Mouse (Mus musculus): ENCODE data around the gene Ppp1ca. TPM values are rescaled to one million over a fixed set of nuclear protein-coding genes. Genes with fewer than 3 reads are reported as not detected.

Ppp1ca gene
- polyA plus RNA-seq, 1 experiment from 2014 or later, result 757 TPM

DNA sequence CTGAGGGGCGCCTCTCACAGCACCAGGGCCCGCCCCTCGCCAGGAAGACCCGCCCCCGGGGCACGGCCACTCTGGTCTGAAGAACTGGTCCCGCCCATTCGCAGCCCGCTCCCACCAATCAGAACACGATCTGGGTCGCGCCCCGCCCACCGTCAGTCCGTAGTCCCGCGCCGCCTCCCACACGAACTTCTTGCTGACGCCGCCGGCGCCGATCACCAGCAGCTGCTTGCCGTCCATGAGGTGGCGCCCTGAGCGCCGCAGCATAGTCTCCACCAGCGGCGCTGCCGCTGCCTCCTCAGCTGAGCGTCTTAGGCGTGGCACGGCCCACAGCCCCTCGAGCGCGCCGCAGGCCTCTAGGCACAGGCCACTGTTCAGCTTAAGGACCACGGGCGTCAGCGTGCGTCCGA, 22.5 kb upstream of the Ppp1ca start:
- Histone ChIP-seq H3K4me2 (ENCODE audit: low read length) (peak overlapping the region; percentile 91), H3K27me3 (ENCODE audit: control insufficient read depth, insufficient read depth, low read length) (no peaks in the 10 kb centered on the region), H3K9ac (ENCODE audit: low read length) (peak overlapping the region; percentile 86), H3K4me1 (ENCODE audit: control insufficient read depth in 2 of 2, insufficient read depth in 2 of 2, low read length in 2 of 2) (peaks cover 29 to 50% of the 10 kb centered on the region in 2 experiments), H3K36me3 (ENCODE audit: control insufficient read depth, insufficient read depth, low read length) (no peaks in the 10 kb centered on the region), H3K4me3 (ENCODE audit: control insufficient read depth in 1 of 2, insufficient read depth in 1 of 2, low read depth in 1 of 2, low read length in 2 of 2) (peak overlapping the region; percentile 46), H3K9me3 (ENCODE audit: control insufficient read depth, low read length) (no peaks in the 10 kb centered on the region), H3K27ac (replicated peaks in 1 of 2; ENCODE audit: control insufficient read depth in 1 of 2, insufficient read depth in 1 of 2, low read depth in 2 of 2, low read length in 2 of 2) (peak overlapping the region; percentile 74 to 92)
- ATAC-seq (ENCODE audit: insufficient number of reproducible peaks, insufficient read depth, low FRiP score, low read depth), result peak; percentile 89
- under 1% methylated on average over 43 of the region's 43 CpGs for WGBS

DNA sequence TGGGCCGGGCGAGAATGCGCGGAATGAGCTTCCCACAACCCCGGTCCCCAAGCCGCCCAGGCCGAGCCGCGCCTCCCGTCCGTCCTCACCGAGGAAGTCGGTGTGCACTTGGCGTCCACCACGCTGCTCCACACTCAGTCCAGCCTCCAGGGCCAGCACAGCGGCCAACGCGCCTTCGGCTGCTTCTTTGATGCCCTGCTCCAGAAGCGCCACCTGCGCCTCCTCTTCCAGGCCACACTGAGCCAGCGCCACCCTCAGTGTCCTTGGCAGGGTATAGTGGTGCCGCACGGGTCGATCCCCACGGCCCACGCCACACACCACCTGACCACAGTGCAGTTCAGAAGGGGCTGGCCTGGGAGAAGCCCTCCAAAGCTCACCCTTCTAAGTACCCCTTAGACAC, 22.1 kb upstream of the Ppp1ca start:
- Histone ChIP-seq H3K4me1 (ENCODE audit: control insufficient read depth in 2 of 2, insufficient read depth in 2 of 2, low read length in 2 of 2) (peaks cover 29 to 50% of the 10 kb centered on the region in 2 experiments), H3K27me3 (ENCODE audit: control insufficient read depth, insufficient read depth, low read length) (no peaks in the 10 kb centered on the region), H3K9ac (ENCODE audit: low read length) (peak overlapping the region; percentile 86), H3K4me3 (ENCODE audit: control insufficient read depth in 1 of 2, insufficient read depth in 1 of 2, low read depth in 1 of 2, low read length in 2 of 2) (peak overlapping the region; percentile 46), H3K27ac (replicated peaks in 1 of 2; ENCODE audit: control insufficient read depth in 1 of 2, insufficient read depth in 1 of 2, low read depth in 2 of 2, low read length in 2 of 2) (peak overlapping the region; percentile 74 to 92), H3K4me2 (ENCODE audit: low read length) (peak overlapping the region; percentile 91), H3K9me3 (ENCODE audit: control insufficient read depth, low read length) (no peaks in the 10 kb centered on the region), H3K36me3 (ENCODE audit: control insufficient read depth, insufficient read depth, low read length) (no peaks in the 10 kb centered on the region)
- WGBS, result 7% methylated on average over 27 of the region's 27 CpGs
- ATAC-seq (ENCODE audit: insufficient number of reproducible peaks, insufficient read depth, low FRiP score, low read depth), result peak; percentile 3; the same call in 1 of the 2 replicates

DNA sequence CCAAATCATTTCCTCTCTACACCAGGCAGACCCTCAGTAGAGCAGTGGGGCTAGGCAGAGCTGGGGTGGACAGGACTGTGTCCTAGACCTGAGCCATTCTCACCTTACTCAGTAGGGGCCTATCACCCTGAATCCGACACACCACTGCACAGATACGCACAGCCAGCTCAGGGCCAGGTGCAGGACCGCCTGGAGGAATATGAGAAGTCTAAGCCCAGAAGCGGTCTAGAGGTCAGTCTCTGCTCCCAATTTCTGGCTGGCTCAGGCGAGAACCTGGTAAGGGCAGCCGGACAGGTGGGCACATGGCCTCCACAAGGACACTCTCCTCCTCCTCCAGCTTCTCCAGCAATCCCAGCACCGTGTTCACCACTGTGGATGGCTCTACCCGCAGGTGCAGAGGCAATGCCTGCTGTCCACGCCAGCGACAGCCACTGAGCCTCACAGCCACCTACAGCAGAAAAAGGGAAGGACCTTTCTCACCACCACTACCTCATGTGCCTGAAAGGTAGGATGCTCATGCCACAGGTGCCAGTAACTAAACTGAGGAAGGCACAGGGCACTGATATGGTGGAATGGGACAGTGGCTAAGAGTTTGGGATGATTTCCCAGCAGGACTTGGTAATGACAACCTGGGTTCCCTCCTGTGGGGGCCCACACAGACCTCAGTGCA, 21.0 kb upstream of the Ppp1ca start:
- no peaks in the 10 kb centered on the region for H3K9me3 ChIP-seq (ENCODE audit: control insufficient read depth, low read length)
- peaks cover 38 to 60% of the 10 kb centered on the region in 2 experiments for H3K4me1 ChIP-seq (ENCODE audit: control insufficient read depth in 2 of 2, insufficient read depth in 2 of 2, low read length in 2 of 2)
- no peaks in the 10 kb centered on the region for H3K27me3 ChIP-seq (ENCODE audit: control insufficient read depth, insufficient read depth, low read length)
- peak overlapping the region; percentile 57 to 92; a peak in 3 of 4 replicates for H3K27ac ChIP-seq (replicated peaks in 1 of 2; ENCODE audit: control insufficient read depth in 1 of 2, insufficient read depth in 1 of 2, low read depth in 2 of 2, low read length in 2 of 2)
- peak overlapping the region; percentile 26; the same call in 1 of the 2 replicates for H3K4me2 ChIP-seq (ENCODE audit: low read length)
- H3K9ac ChIP-seq (ENCODE audit: low read length), result peak overlapping the region; percentile 47
- H3K4me3 ChIP-seq (ENCODE audit: control insufficient read depth in 1 of 2, insufficient read depth in 1 of 2, low read depth in 1 of 2, low read length in 2 of 2), result no peak overlapping the region
- no peak for ATAC-seq (ENCODE audit: insufficient number of reproducible peaks, insufficient read depth, low FRiP score, low read depth)
- 94% methylated on average over 10 of the region's 10 CpGs for WGBS
- no peaks in the 10 kb centered on the region for H3K36me3 ChIP-seq (ENCODE audit: control insufficient read depth, insufficient read depth, low read length)

DNA sequence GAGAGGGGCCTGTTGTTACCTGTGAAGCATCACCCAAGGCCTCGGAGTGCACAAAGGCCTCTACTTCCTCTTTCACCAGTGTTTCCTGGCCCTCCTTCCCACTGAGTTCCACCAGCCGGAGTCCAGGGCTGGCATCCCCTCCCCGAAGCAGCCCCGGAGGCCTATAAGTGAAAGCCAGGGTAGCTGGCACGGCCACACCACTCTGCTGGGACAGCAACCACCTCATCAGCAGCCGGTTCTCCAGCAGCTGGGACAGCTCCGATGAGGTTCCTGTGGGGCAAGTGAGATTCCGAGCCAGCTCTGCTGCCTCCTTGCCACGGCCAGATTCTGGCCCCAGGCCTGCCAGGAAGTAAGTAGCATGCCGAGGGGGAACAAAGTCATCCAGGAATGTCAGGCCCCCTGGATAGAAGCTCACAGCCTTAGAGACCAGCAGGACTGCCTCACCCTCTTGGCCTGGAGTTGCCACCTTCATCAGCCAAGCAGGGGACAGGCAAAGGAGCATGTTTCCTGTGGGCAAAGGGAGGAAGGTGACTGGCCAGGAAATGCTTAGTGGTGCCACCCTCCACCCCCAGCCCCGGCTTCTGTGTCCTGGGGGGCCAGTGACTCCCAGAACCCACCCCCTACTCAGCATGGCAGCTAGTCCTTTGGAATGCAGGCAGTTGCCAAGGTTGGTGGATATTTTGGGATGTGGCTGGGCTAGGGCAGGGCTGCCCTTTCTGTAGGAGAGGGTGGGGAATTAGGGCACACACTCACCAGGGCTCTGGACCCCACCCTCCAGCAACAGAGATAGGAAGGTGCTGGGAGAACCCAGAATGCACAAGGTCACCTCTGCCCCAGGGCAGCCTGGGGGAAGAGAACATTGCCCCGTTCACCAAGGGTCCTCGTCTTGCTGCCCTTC, 20.2 kb upstream of the Ppp1ca start:
- H3K4me2 ChIP-seq (ENCODE audit: low read length), result peak overlapping the region; percentile 26

DNA sequence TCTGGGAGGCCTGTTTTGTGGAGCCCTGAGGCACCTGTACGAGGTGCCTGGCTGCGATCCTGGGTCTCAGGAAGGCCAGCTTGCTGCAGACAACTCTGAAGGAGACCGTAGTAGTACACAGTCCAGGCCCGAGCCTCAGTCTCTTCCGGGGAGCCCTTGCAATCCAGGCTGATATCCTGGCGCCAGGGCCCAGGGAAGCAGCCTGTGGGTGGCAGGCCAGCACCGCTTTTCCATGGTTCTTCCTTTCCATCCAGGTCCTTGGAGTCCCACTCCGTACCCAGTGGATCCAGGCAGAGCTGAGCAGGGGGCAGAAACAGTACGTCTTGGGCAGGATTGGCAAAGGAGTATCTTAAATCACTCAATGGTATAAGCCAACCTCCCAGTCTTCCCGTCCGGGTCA, 18.9 kb upstream of the Ppp1ca start:
- Histone ChIP-seq H3K4me1 (ENCODE audit: control insufficient read depth in 2 of 2, insufficient read depth in 2 of 2, low read length in 2 of 2) (peaks cover 31 to 50% of the 10 kb centered on the region in 2 experiments), H3K4me2 (ENCODE audit: low read length) (no peak overlapping the region), H3K27me3 (ENCODE audit: control insufficient read depth, insufficient read depth, low read length) (no peaks in the 10 kb centered on the region), H3K9ac (ENCODE audit: low read length) (peak overlapping the region; percentile 21; the same call in 1 of the 2 replicates), H3K9me3 (ENCODE audit: control insufficient read depth, low read length) (no peaks in the 10 kb centered on the region), H3K27ac (replicated peaks in 1 of 2; ENCODE audit: control insufficient read depth in 1 of 2, insufficient read depth in 1 of 2, low read depth in 2 of 2, low read length in 2 of 2) (peak overlapping the region in 1 of 2 experiments; percentile 84; a peak in 2 of 4 replicates), H3K4me3 (ENCODE audit: control insufficient read depth in 1 of 2, insufficient read depth in 1 of 2, low read depth in 1 of 2, low read length in 2 of 2) (no peak overlapping the region), H3K36me3 (ENCODE audit: control insufficient read depth, insufficient read depth, low read length) (no peaks in the 10 kb centered on the region)
- ATAC-seq (ENCODE audit: insufficient number of reproducible peaks, insufficient read depth, low FRiP score, low read depth), result no peak
- WGBS, result 60% methylated on average over 11 of the region's 11 CpGs

More for the DNA sequence above, 20.2 kb upstream of the Ppp1ca start:
- Histone ChIP-seq H3K36me3 (ENCODE audit: control insufficient read depth, insufficient read depth, low read length) (no peaks in the 10 kb centered on the region), H3K27me3 (ENCODE audit: control insufficient read depth, insufficient read depth, low read length) (no peaks in the 10 kb centered on the region), H3K27ac (replicated peaks in 1 of 2; ENCODE audit: control insufficient read depth in 1 of 2, insufficient read depth in 1 of 2, low read depth in 2 of 2, low read length in 2 of 2) (peak overlapping the region; percentile 57 to 84), H3K9me3 (ENCODE audit: control insufficient read depth, low read length) (no peaks in the 10 kb centered on the region), H3K4me1 (ENCODE audit: control insufficient read depth in 2 of 2, insufficient read depth in 2 of 2, low read length in 2 of 2) (peaks cover 36 to 55% of the 10 kb centered on the region in 2 experiments), H3K9ac (ENCODE audit: low read length) (peak overlapping the region; percentile 47), H3K4me3 (ENCODE audit: control insufficient read depth in 1 of 2, insufficient read depth in 1 of 2, low read depth in 1 of 2, low read length in 2 of 2) (no peak overlapping the region)
- 46% methylated on average over 13 of the region's 13 CpGs for WGBS
- ATAC-seq (ENCODE audit: insufficient number of reproducible peaks, insufficient read depth, low FRiP score, low read depth), result peak; percentile 18; the same call in 1 of the 2 replicates

DNA sequence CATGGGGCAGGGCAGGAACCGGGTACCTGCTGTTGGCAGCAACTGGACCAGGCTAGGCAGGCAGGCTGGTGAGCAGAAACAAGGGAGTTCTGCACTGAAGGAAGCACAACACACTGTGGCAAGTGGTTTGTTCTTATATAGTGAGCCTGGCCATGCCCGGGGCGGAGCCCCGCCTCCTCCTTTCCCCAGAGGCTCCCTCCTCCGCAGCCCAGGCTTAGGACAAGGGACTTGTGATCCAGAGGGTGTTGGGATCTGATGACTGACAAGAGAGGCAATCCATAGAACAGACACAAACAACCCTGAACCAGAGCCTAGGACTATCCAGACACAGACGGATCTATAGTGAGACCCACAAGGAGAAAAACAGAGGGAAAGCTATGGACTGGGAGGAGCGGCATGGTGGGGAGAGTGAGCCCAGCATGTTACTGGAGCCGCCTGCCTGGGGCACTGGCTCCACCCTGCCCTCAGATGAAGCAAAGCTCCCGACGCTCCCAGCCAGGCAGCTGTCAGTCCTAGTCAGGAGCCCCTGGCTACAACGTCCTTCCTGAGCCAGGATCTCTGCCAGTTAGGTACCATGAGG, 16.4 kb upstream of the Ppp1ca start, which contains the start of gene Carns1:
Gene Carns1, minus strand, starts transcription at position 112 of the 580 bp plus-strand sequence.
- Histone ChIP-seq H3K27me3 (ENCODE audit: control insufficient read depth, insufficient read depth, low read length) (no peaks in the 10 kb centered on the region), H3K4me3 (ENCODE audit: control insufficient read depth in 1 of 2, insufficient read depth in 1 of 2, low read depth in 1 of 2, low read length in 2 of 2) (peak within 1 kb of the TSS; percentile 24 to 25), H3K4me1 (ENCODE audit: control insufficient read depth in 2 of 2, insufficient read depth in 2 of 2, low read length in 2 of 2) (peaks cover 25 to 41% of the 10 kb centered on the region in 2 experiments), H3K4me2 (ENCODE audit: low read length) (peak within 1 kb of the TSS; percentile 65), H3K27ac (replicated peaks in 1 of 2; ENCODE audit: control insufficient read depth in 1 of 2, insufficient read depth in 1 of 2, low read depth in 2 of 2, low read length in 2 of 2) (peak within 1 kb of the TSS; percentile 46 to 73), H3K36me3 (ENCODE audit: control insufficient read depth, insufficient read depth, low read length) (no peaks in the 10 kb centered on the region), H3K9ac (ENCODE audit: low read length) (peak within 1 kb of the TSS; percentile 69), H3K9me3 (ENCODE audit: control insufficient read depth, low read length) (no peaks in the 10 kb centered on the region)
- peak; percentile 65 for ATAC-seq (ENCODE audit: insufficient number of reproducible peaks, insufficient read depth, low FRiP score, low read depth)
- WGBS, result 4% methylated on average over 11 of the region's 11 CpGs

DNA sequence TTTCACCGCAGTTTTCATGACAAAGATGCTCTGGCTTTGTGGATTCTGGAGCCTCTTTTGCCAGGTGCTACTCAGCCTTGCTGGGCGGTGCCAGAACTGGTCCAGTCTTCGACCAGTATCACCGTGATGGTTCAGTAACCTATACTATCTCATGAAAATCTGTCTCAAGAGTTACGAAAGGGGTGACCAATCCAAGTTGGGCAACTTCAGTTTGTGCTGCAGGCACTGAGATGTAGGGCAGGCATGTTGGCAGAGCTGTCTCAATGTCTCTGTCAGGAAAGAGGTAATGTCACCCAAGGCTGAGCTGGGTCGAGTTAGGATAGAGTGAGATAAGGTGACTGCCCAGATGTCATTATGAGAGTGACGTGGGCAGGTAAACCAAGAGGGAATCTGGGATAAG, 11.5 kb upstream of the Ppp1ca start:
- H3K4me2 ChIP-seq (ENCODE audit: low read length), result no peak overlapping the region
- H3K27me3 ChIP-seq (ENCODE audit: control insufficient read depth, insufficient read depth, low read length), result no peaks in the 10 kb centered on the region
- no peaks in the 10 kb centered on the region for H3K36me3 ChIP-seq (ENCODE audit: control insufficient read depth, insufficient read depth, low read length)
- H3K27ac ChIP-seq (replicated peaks in 1 of 2; ENCODE audit: control insufficient read depth in 1 of 2, insufficient read depth in 1 of 2, low read depth in 2 of 2, low read length in 2 of 2), result no peak overlapping the region
- WGBS, result 81% methylated on average over 7 of the region's 7 CpGs
- no peak overlapping the region for H3K9ac ChIP-seq (ENCODE audit: low read length)
- no peak overlapping the region for H3K4me3 ChIP-seq (ENCODE audit: control insufficient read depth in 1 of 2, insufficient read depth in 1 of 2, low read depth in 1 of 2, low read length in 2 of 2)
- ATAC-seq (ENCODE audit: insufficient number of reproducible peaks, insufficient read depth, low FRiP score, low read depth), result no peak
- H3K9me3 ChIP-seq (ENCODE audit: control insufficient read depth, low read length), result no peaks in the 10 kb centered on the region
- peaks cover 14 to 15% of the 10 kb centered on the region in 2 experiments for H3K4me1 ChIP-seq (ENCODE audit: control insufficient read depth in 2 of 2, insufficient read depth in 2 of 2, low read length in 2 of 2)

All from heart, embryonic 14.5 days (tissue).